Mouse (Mus musculus): ENCODE data around the gene Adgrl1. TPM values are rescaled to one million over a fixed set of nuclear protein-coding genes. Genes with fewer than 3 reads are reported as not detected.

The Adgrl1 gene
- 1.5 and 1.6 TPM in 2 replicates for polyA plus RNA-seq (2012; ENCODE audit: insufficient read depth, insufficient read length, missing spikeins)

DNA sequence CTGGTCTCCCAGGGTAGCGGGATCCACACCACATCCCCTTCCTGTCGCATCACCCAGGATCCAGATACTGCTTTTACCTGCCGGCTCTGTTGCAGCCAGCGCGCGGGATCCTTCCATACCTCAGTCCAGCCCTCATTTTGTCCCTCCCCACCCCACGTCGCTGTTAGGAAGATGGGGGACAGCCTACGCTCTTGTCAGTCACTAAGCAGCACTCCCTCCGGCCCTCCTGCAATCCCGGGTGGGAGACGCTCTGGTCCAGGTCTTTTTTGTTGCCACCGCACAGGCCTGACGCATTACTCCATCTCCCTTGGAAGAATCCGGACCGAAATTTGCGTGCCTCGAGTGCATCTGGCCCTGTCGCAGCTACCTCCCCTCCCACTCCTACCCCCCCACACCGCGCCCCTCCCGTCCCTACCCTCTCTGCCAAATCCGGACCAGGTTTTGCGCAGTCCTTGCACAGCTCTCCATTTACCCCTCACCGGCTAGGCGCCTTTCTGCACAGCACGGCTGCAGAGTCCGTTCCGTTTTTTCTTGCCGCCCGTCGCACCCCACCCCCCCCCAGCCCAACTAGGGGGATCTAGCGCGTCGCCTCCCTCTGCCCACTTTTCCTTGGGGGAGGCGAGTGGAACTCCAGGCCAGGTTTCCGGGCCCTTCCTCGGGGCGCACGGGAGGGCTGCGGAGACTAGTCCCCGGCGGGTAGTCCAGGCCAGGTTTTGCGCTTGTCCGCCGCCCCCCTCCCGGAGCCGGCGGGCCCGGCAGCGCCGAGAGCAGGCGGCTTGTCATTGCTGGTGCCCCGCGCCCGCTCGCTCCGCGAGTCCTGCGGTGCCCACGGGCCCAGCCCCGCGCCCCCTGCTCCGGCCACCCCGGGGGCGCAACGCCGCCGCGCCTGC, at the start of gene Adgrl1:
Gene Adgrl1, plus strand, starts transcription at position 743 of the 890 bp plus-strand sequence.
- Histone ChIP-seq H3K27ac (replicated peaks; ENCODE audit: low read depth, low read length) (no peak within 1 kb of the TSS), H3K4me1 (ENCODE audit: control insufficient read depth, insufficient read depth, insufficient read length, low read length) (no peaks in the 10 kb centered on the region), H3K4me3 (ENCODE audit: insufficient read depth, low read depth, low read length) (peak within 1 kb of the TSS; percentile 56)

DNA sequence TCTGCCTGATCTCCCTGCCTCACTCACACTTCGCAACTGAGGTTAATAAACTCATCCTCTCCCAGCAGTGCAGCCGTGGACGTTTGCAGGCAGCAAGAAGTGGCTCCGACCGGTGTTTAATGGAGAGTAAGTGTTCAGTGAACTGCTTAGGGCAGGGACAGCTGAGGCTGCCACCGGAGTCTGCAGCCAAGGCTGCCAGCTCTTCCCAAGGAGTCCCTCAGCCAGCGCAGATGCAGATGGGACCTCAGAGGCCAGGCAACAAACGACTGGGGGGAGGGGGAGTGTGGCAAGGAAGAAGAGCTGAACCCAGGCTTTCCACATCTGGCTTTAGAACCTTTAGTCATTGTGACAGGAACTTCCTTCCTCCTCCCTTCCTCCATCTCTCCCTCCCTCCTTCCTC, 47.6 kb upstream of the Adgrl1 start:
- no peaks in the 10 kb centered on the region for H3K4me1 ChIP-seq (ENCODE audit: control insufficient read depth, insufficient read depth, insufficient read length, low read length)
- no peak overlapping the region for H3K4me3 ChIP-seq (ENCODE audit: insufficient read depth, low read depth, low read length)
- no peak overlapping the region for H3K27ac ChIP-seq (replicated peaks; ENCODE audit: low read depth, low read length)

DNA sequence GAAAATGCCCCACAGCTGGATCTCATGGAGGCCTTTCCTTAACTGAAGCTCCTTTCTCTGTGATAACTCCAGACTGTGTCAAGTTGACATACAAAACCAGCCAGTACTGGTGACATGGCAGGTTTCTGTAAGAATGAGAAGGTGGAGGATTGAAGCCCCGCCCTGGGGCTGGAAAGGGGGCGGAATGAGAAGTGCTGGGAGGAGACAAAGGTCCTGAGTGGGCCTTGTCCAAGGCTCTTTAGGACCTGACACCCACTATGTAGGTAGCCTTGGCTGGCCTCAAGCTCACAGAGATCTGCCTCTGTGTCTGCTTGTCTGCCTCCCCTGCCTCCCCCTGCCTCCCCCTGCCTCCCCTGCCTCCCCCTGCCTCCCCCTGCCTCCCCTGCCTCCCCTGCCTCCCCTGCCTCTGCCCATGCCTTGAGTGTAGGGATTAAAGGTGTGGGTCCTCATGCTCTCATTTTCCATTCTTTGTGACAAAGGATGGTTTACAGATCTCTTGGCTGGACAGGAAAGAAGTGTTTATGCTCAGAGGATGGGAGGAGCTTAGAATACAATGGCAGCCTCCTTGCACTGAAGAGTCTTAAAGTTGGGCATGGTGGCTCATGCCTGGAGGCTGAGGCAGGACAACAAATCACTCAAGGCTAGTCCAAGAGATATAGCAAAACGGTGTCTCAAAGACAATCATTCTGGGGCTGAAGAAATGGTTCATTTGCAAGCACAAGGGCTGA, 46.4 kb upstream of the Adgrl1 start:
- Histone ChIP-seq H3K4me3 (ENCODE audit: insufficient read depth, low read depth, low read length) (no peak overlapping the region), H3K27ac (replicated peaks; ENCODE audit: low read depth, low read length) (no peak overlapping the region), H3K4me1 (ENCODE audit: control insufficient read depth, insufficient read depth, insufficient read length, low read length) (no peaks in the 10 kb centered on the region)

DNA sequence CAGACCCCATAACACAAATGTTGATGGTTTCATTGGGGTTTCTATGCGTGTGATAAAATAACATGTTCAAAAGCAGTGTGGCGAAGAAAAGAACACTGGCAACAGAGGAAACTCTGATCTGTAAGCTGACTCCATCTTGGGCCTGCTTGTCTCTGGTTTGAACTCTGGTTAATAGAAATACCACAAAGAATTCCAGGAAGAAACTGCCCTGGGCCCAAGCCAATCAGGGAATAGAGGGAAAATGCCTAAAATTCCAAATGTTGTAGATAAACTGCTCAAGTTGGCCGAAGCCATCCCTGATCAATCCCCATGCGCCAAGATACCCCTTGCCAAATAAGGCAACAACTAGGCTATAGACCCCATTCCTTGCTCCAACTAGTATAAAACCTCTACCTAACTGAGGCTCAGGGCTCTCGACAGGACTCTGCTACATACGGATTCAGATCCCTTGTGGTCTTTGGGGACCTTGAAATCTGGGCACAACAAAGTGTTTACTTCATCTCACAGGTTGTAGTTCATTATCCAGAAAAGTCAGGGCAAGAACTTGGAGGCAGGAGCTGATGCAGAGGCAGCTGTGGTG, 43.3 kb upstream of the Adgrl1 start:
- Histone ChIP-seq H3K27ac (replicated peaks; ENCODE audit: low read depth, low read length) (no peak overlapping the region), H3K4me1 (ENCODE audit: control insufficient read depth, insufficient read depth, insufficient read length, low read length) (no peaks in the 10 kb centered on the region)

DNA sequence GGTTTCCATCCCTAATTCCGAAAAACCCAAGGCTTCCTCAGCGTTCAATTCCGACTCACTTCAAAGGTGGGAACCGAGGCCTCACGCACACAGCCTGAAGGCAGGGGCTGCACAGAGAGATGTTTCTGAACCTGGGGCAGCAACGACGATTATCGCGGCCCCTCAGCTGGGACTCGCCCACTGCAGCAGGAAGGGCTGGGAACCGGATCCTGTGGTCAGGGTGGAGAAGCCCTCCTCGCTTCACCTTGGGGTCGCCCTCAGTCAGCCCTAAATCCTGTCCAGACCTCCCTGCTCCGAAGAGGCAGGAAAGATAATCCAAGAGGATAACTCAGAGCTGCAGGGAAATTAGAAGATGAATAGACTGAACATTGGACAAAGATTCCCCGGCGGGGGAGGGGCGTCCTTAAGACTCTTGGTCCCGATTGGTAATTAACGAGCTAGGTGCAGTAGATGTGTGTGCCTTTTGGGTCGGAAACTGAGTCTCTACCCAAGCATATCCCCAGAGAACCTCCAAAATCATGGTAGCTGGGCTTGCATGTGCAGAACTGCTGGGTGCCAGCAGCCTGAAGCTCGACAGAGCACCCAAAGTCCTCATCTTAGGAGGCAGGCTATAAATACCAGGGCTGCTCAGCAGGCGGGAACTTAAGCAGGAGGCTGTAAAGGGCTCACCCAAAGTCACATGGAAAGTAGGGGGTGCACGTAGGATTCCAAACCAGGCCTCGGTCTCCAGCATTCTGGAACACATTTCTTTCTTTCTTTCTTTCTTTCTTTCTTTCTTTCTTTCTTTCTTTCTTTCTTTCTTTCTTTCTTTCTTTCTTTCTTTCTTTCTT, 37.3 kb upstream of the Adgrl1 start:
- H3K27ac ChIP-seq (replicated peaks; ENCODE audit: low read depth, low read length) = no peak overlapping the region
- no peak overlapping the region for H3K4me3 ChIP-seq (ENCODE audit: insufficient read depth, low read depth, low read length)
- no peaks in the 10 kb centered on the region for H3K4me1 ChIP-seq (ENCODE audit: control insufficient read depth, insufficient read depth, insufficient read length, low read length)

More for the DNA sequence above, 43.3 kb upstream of the Adgrl1 start:
- H3K4me3 ChIP-seq (ENCODE audit: insufficient read depth, low read depth, low read length) = no peak overlapping the region

DNA sequence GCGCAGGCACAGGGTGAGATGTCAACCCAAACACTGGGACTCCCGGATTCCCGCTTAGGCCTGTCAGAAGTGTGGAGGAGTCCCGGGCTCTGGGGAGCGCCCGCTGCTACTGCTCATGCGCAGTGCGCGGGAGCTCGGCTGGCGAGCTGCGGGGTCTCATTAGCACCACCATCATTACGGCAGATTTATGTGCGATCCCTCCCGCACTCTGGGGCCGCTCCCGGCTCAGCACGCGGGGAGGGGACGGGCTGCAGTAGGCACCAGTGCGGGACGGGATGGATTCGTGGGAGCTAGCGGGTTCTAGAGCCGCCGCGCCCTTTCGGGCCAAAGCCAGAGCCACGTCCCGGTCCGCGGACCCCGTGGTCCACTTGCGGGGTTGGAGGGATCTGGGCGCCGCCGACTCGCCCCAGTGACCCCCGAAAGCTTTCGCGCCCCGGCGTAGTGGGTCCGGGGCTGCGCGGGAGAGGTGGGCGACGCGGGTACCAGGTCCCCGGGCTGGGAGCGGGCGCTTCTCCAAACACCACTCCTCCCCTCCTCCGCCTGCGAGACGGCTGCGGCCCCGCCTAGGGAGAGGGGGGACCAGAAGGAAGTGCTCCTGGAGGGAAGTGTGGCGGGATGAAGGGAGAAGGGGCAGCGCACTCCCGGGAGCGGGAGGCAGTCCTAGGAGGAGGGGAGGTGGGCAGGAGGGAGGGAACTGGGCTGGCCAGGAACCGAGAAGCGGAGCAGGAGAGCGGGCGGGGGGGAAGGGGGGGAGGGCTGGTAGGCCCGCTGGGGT, 24.8 kb upstream of the Adgrl1 start:
- Histone ChIP-seq H3K4me3 (ENCODE audit: insufficient read depth, low read depth, low read length) (peak overlapping the region; percentile 73), H3K27ac (replicated peaks; ENCODE audit: low read depth, low read length) (no peak overlapping the region), H3K4me1 (ENCODE audit: control insufficient read depth, insufficient read depth, insufficient read length, low read length) (no peaks in the 10 kb centered on the region)

DNA sequence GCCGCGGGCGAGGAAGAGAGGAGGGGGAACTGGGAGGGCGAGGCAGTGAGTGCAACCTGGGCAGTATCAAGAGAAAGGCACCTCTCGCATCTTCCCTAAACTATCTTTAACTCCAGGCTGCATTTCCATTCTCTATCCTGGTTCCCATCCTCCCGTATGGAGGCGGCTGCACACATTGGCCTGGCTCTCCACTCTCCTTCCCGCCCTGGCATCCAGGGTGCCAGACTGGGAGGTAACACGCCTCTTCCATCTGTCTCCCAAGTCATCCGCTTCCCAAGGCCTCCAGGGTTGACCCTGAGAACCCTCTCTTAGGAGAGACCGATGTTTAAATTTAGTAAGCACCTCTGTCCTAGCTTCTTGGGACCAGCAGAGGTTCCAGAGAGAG, 24.3 kb upstream of the Adgrl1 start:
- peak overlapping the region; percentile 73 for H3K4me3 ChIP-seq (ENCODE audit: insufficient read depth, low read depth, low read length)
- H3K27ac ChIP-seq (replicated peaks; ENCODE audit: low read depth, low read length) = no peak overlapping the region
- no peaks in the 10 kb centered on the region for H3K4me1 ChIP-seq (ENCODE audit: control insufficient read depth, insufficient read depth, insufficient read length, low read length)

DNA sequence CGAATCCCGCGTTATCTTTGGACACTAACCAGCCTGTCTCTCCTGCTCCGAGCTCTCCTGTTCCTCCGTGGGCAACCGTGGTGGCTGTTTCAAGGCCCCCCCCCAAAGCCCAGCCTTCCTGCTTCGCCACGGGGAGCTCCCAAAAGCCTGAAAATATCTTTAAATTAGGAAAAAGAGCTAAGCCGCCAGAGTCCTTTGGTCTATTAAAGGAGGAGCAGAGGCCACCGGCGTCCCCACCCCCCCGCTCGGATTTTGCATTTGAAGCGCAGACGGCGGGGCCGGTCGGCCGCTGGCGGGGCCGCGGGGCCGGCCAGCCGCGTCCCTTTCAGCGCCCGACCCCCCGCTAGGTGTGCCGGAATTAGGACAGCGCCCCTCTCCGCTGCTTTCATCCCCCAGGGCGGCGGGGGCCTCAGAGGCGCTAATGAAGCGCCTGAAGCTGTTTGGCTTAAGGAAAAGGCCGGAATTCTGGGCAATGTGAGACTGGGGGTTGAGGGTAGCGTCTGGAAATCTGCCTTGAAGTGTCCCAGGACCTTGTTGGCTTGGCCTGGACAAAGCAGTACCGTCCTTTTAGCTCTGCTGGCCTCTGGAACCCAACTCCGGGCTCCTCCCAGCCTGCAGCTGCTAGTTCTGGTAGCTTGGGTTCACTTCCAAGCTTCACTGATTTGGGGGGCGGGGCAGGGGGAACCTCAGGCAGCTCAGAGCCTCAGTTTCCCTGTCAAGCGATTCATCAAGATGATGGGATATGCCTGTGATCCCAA, 23.6 kb upstream of the Adgrl1 start:
- Histone ChIP-seq H3K4me3 (ENCODE audit: insufficient read depth, low read depth, low read length) (peak overlapping the region; percentile 73), H3K4me1 (ENCODE audit: control insufficient read depth, insufficient read depth, insufficient read length, low read length) (no peaks in the 10 kb centered on the region), H3K27ac (replicated peaks; ENCODE audit: low read depth, low read length) (no peak overlapping the region)

DNA sequence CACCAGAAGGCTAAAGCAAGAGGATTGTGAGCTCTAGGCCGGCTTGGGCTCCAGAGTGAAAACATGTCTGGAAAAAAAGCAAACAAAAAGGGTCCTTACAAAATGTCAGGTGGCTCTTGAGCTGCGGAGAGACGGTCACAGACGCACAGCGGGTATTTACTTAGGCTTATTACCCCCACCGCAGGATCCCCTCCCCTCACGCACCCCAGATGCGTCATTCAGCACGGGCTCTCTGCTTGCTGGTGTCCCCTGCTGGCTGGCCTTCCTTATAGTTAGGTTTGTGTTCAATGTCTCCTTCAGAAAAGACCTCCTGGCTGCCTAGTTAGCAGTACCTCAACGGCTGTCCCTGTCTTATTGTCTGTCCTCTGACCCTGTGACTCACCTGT, 23.1 kb upstream of the Adgrl1 start:
- H3K4me1 ChIP-seq (ENCODE audit: control insufficient read depth, insufficient read depth, insufficient read length, low read length) = no peaks in the 10 kb centered on the region
- no peak overlapping the region for H3K27ac ChIP-seq (replicated peaks; ENCODE audit: low read depth, low read length)
- H3K4me3 ChIP-seq (ENCODE audit: insufficient read depth, low read depth, low read length) = no peak overlapping the region

DNA sequence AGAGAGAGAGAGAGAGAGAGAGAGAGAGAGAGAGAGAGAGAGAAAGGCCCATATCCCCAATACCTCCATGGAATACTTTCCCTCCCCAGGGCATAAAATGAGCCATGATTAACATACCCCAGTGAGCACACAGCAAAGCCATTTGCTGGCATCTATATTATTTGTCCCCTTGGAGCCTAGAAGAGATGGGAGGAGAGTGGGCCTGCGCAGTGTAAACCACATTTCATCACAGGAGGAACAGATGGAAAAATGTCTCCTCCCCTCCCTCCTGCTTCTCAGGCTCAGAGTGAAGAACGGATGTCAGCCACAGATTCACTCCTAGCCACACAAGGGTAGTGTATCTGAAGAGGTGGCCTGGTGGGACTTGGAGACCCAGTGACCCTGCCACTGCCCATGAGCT, 11.5 kb upstream of the Adgrl1 start:
- no peak overlapping the region for H3K27ac ChIP-seq (replicated peaks; ENCODE audit: low read depth, low read length)

DNA sequence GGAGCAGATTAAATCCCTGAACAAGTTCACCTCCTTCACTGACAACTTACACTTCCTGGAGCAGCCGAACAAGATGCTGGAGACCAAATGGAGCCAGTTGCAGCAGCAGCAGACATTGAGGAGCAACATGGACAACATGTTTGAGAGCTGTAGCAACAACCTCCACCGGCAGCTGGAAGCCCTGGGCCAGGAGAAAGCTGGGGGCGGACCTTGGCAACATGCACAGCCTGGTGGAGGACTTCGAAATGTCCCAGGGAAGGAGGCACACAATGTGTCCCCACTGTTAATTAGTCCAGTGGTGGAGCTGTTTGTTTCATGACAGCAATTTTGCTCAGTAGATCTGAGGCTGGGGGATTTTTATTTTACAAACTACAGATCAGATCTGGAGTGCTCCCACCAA, 7.8 kb upstream of the Adgrl1 start:
- no peak overlapping the region for H3K4me3 ChIP-seq (ENCODE audit: insufficient read depth, low read depth, low read length)

More for the DNA sequence above, 11.5 kb upstream of the Adgrl1 start:
- Histone ChIP-seq H3K4me1 (ENCODE audit: control insufficient read depth, insufficient read depth, insufficient read length, low read length) (no peaks in the 10 kb centered on the region), H3K4me3 (ENCODE audit: insufficient read depth, low read depth, low read length) (no peak overlapping the region)

DNA sequence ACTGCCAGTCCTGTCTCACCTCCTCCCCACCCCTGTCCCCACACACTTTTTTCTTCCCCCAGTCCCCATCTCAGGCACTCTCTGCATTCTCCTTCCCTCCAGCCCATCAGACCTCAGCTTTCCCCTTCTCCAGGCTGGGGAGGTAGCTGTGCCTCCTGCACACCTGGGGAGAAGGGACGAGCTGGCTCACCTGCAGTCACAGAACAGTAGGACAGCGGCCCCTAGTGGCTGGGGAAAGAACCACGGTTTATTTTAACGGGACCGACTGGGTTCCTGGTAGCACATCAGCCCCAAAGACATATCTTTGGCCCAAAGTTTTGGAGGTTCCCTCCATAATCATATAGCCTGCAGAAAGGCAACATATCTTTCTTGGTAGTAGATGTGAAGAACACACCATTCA, 6.0 kb upstream of the Adgrl1 start:
- Histone ChIP-seq H3K4me1 (ENCODE audit: control insufficient read depth, insufficient read depth, insufficient read length, low read length) (no peaks in the 10 kb centered on the region), H3K27ac (replicated peaks; ENCODE audit: low read depth, low read length) (no peak overlapping the region), H3K4me3 (ENCODE audit: insufficient read depth, low read depth, low read length) (no peak overlapping the region)

More for the DNA sequence above, 7.8 kb upstream of the Adgrl1 start:
- Histone ChIP-seq H3K27ac (replicated peaks; ENCODE audit: low read depth, low read length) (no peak overlapping the region), H3K4me1 (ENCODE audit: control insufficient read depth, insufficient read depth, insufficient read length, low read length) (no peaks in the 10 kb centered on the region)

DNA sequence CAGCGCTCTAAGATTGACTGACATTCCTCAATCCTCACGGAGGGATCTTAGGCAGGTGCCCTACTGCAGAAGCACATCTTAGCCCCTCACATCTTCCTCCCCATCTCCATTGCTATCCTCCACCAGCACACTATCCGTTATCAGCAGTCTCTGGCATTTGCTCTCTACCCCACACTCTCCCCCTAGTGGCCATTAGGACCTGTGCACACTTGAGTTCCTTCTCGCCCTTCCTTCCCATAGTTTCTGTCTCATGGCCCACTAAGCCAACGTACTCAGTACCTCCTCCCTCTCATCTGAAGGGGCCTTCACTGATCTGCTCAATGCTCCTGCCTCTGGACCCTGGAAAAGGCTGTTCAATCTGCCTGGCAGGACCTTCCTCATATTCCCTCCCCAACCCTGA, 4.0 kb upstream of the Adgrl1 start:
- Histone ChIP-seq H3K4me3 (ENCODE audit: insufficient read depth, low read depth, low read length) (no peak overlapping the region), H3K27ac (replicated peaks; ENCODE audit: low read depth, low read length) (no peak overlapping the region)

DNA sequence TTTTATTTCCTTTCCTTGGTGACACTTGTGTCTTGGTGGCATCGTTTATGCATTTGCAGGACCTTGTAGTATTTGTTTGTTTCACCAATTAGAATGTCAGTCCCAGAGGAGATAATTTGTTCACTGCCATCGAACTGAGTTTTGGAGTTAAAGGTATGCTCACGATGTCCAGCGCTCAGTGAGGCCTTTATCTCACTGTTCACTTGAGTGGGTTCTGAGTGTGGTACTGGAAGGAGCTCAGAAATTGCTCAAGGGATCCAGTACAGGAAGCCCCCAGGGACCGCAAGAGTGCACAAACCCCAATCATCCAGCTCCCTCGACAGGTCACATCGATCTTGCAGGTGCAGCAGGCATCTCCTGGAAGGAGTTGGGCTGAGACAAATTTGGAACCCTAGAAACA, 3.4 kb upstream of the Adgrl1 start:
- Histone ChIP-seq H3K4me1 (ENCODE audit: control insufficient read depth, insufficient read depth, insufficient read length, low read length) (no peaks in the 10 kb centered on the region), H3K4me3 (ENCODE audit: insufficient read depth, low read depth, low read length) (no peak overlapping the region), H3K27ac (replicated peaks; ENCODE audit: low read depth, low read length) (no peak overlapping the region)

More for the DNA sequence above, 4.0 kb upstream of the Adgrl1 start:
- H3K4me1 ChIP-seq (ENCODE audit: control insufficient read depth, insufficient read depth, insufficient read length, low read length) = no peaks in the 10 kb centered on the region
